Mouse (Mus musculus) E14TG2a.4 (cell line): ENCODE measurements around the gene Krt23.

Source experiments
- H3K27me3 ChIP-seq: 2 replicates; pipeline ENCODE4 v1.6.1; 2014; ENCODE audit warnings: low read length, control low read depth; ENCODE audit not compliant: insufficient read depth
- H3K36me3 ChIP-seq: 2 replicates; pipeline ENCODE4 v1.6.1; 2014; ENCODE audit warnings: low read length, control low read depth; ENCODE audit not compliant: insufficient read depth
- H3K4me1 ChIP-seq: replicated peaks from 2 replicates; pipeline ENCODE4 v1.6.1; 2014; ENCODE audit warnings: low read depth, low read length, control low read depth
- H3K4me3 ChIP-seq: replicated peaks from 2 replicates; pipeline ENCODE4 v1.5.1; 2014; ENCODE audit warnings: mild to moderate bottlenecking, low read length
- H3K9me3 ChIP-seq: 2 replicates; pipeline ENCODE4 v1.6.1; 2014; ENCODE audit warnings: low read length, control low read depth
- CTCF ChIP-seq: conservative IDR thresholded peaks from 2 replicates; pipeline ENCODE4 v1.5.1; 2014; ENCODE audit warnings: low read length
- NANOG ChIP-seq: IDR thresholded peaks from 2 replicates; pipeline ENCODE4 v1.6.1; 2014; ENCODE audit warnings: borderline replicate concordance, low read length, mixed read lengths
- POU5F1 ChIP-seq: IDR thresholded peaks from 2 replicates; pipeline ENCODE4 v1.6.1; 2014; ENCODE audit warnings: low read length, borderline replicate concordance

Gene Krt23

DNA sequence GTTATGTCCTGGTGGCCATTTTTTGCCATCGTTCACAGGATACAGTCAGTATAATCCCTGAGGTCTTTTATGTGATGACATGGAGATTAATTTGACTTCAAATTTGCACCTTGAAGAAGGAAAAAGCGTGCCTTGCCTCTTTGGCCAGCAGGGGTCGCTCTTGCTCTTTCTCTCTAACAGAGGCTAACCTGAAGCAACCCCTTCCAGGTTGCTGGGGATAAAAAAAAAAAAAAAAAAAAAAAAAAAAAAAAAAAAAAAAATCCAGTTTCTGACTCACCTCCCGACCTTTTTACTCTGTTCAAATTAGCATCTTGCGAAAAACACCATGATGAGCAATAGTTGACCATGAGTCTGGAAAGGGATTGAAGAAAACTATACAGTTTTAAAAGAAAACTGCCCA is 28.1 kb downstream of the Krt23 start:
- Histone ChIP-seq H3K36me3 (no peaks in the 10 kb centered on the region), H3K4me3 (no peak overlapping the region), H3K4me1 (peaks cover 4% of the 10 kb centered on the region), H3K9me3 (no peaks in the 10 kb centered on the region), H3K27me3 (no peaks in the 10 kb centered on the region)
- TF ChIP-seq CTCF: peak; percentile 79
- TF ChIP-seq POU5F1: no peak

DNA sequence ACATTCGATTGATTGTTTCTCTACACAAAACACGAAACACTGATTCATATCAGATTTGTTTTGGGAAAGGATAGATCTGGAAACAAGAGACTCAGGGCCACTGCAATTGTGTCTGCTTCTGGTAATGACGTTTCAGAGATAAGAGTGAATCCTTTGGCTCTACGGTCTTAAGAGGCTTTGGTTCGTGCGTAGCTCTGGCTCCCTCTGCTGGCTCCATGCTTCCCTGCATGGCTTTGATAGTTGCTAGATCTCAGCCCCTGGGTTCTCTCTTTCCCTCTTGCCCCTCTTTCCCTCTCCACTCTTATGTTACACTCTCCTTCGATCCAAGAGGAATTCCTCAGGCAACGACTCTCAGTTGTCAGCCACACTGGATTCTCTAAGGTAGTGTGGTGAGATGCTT is 29.8 kb downstream of the Krt23 start:
- peaks cover 11% of the 10 kb centered on the region for H3K4me1 ChIP-seq
- no peak overlapping the region for H3K4me3 ChIP-seq
- TF ChIP-seq POU5F1 (no peak), CTCF (peak; percentile 61)
- no peaks in the 10 kb centered on the region for H3K27me3 ChIP-seq
- no peaks in the 10 kb centered on the region for H3K36me3 ChIP-seq
- no peaks in the 10 kb centered on the region for H3K9me3 ChIP-seq

DNA sequence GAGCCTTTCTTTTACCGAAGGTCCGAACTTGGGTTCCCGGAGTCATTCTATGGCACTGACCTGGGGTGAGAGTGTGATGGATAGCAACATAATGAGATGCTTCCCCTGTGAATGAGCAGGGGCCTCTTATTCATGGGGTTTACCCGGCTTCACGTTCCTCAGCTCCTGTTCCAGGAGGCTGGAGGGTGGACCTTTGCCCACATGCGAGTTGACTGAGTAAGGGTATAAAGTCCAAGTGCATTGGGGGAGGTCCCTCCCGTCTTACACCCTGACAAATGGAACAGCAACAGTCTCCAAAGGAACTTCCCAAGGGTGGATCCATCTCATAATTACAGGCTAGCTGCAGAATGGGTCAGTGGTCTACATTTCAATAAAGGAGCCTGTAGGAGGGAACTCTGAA is 31.2 kb downstream of the Krt23 start:
- Histone ChIP-seq H3K27me3 (no peaks in the 10 kb centered on the region), H3K4me3 (no peak overlapping the region)

DNA sequence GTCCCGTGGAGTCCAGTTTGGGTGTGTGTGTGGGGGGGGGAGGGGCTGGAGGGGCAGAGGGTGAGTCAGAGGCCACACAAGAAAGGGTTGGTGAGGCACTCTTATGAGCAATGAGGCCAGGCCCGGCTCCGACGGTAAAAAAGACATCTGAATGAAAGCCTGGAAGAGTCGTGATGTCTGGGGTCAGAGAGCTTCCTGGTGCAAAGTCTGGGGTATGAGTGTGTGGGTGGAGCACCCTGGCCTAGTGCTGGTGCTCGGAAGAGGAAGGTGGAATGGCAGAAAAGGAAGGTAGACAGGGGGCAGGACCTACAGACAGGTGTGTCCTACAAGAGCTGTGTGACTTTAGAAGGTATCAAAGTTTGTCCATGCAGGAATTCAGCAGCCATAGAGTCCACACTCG is 34.0 kb downstream of the Krt23 start:
- H3K9me3 ChIP-seq: no peaks in the 10 kb centered on the region
- TF ChIP-seq NANOG: no peak
- no peak for TF ChIP-seq POU5F1
- TF ChIP-seq CTCF: no peak
- no peaks in the 10 kb centered on the region for H3K27me3 ChIP-seq
- no peaks in the 10 kb centered on the region for H3K36me3 ChIP-seq
- peaks cover 22% of the 10 kb centered on the region for H3K4me1 ChIP-seq
- H3K4me3 ChIP-seq: no peak overlapping the region

More for the DNA sequence above, 31.2 kb downstream of the Krt23 start:
- TF ChIP-seq CTCF (no peak), POU5F1 (no peak), NANOG (no peak)
- Histone ChIP-seq H3K4me1 (peaks cover 11% of the 10 kb centered on the region), H3K9me3 (no peaks in the 10 kb centered on the region), H3K36me3 (no peaks in the 10 kb centered on the region)

DNA sequence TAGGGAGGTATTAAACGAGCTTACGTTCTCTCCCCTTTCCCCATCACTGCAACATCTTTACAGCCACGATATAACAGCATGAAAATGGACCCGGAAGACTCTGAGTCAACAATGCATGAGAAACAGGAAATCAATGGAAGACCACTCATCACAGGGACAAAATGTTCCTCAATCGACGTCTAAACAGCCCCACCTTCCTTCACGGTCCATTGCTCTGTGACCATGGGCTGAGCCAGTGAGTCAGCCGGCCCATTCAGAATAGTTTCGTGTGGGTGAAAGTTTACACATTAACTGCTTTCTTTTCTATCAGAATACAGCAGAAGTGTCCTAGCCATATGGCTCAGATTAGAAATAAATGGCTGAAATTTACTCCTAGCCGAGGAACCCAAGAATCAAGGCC is 38.2 kb downstream of the Krt23 start:
- no peak for TF ChIP-seq CTCF
- TF ChIP-seq NANOG: no peak
- no peak for TF ChIP-seq POU5F1
- Histone ChIP-seq H3K9me3 (no peaks in the 10 kb centered on the region), H3K36me3 (no peaks in the 10 kb centered on the region), H3K4me1 (peaks cover 18% of the 10 kb centered on the region), H3K27me3 (no peaks in the 10 kb centered on the region), H3K4me3 (no peak overlapping the region)

DNA sequence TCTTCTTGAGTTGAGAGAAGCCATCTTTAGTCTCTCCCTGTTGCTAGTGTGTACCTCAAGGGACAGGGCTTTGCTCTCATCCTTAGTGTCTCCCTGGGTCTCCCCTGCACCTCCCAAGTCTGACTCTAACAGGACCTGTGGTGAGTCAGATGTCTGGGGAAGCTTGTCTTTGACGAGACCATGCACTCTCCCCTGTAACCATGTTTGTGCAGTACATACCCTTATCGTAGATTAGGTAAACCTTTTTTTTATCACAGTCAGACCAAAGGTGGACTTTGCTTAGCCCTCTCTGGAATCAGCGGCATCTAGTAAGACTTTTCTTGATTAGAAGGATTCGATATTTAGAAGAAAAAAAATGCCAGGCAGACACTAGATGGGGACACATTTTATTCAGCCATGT is 38.9 kb downstream of the Krt23 start:
- no peaks in the 10 kb centered on the region for H3K27me3 ChIP-seq
- peaks cover 15% of the 10 kb centered on the region for H3K4me1 ChIP-seq
- H3K4me3 ChIP-seq: no peak overlapping the region
- H3K9me3 ChIP-seq: no peaks in the 10 kb centered on the region
- TF ChIP-seq POU5F1: no peak
- TF ChIP-seq CTCF: no peak
- no peak for TF ChIP-seq NANOG
- H3K36me3 ChIP-seq: no peaks in the 10 kb centered on the region

DNA sequence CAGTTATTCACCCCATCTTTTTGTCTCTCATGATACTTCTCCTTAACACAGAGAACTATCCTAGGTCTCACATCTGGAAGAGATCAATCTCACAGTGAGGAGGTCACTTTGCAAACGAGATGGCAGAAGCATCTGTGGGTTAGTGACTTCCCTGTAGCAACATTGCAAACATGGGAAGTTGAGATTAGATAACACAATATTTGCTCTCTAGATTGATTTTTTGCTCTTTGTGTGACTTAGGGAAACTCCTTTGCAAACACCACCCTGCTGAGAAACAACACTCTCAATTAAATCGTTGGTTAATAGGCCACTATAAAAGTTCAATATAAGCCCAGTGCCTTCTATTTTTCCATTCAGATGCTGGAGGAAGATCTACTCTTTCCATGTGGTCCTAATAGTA is 44.2 kb downstream of the Krt23 start:
- H3K27me3 ChIP-seq: peaks cover 2% of the 10 kb centered on the region; the same call in 1 of the 2 replicates
- H3K4me1 ChIP-seq: no peaks in the 10 kb centered on the region
- no peaks in the 10 kb centered on the region for H3K9me3 ChIP-seq
- no peak for TF ChIP-seq POU5F1
- no peak for TF ChIP-seq NANOG
- TF ChIP-seq CTCF: no peak
- H3K36me3 ChIP-seq: no peaks in the 10 kb centered on the region
- no peak overlapping the region for H3K4me3 ChIP-seq

DNA sequence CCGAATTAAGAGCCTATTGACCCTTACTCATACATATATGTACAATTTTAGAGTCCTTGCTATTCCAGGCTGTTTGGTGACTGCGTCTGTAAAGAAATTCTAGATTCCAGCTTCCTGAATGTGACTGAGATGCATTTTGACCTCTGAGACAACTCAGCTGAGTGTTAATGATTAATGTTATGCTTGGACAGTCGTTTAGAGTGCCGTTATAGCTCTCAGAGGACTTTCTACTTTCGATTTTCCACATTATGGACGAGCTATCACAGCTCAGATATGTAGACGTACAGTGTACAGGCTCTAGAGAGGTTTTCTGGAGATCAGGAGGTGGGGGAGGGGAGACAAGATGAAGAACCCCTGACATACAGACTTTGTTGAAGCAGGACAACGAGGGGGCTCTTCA is 51.7 kb downstream of the Krt23 start:
- Histone ChIP-seq H3K36me3 (no peaks in the 10 kb centered on the region), H3K27me3 (no peaks in the 10 kb centered on the region), H3K4me3 (no peak overlapping the region), H3K4me1 (peaks cover 18% of the 10 kb centered on the region), H3K9me3 (no peaks in the 10 kb centered on the region)
- no peak for TF ChIP-seq POU5F1
- no peak for TF ChIP-seq CTCF
- TF ChIP-seq NANOG: no peak

DNA sequence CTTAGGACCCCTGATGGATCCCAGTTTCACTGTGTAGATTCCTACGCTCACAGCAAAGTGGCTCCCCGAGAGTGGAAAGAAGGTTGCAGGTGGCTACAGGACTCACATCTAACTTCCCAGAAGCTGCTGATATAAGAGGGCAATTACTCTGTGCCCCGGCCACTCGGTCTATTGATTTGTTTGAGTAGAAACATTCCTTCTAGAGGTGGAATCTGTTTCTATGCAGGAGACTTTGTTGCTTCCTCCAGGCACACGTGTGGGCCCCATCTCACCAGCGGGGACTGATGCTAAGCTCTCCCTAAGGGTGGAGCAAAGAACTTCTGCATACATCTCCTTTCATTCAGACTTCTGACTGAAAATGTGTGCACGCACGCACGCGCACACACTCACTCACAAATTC is 53.5 kb downstream of the Krt23 start:
- no peak overlapping the region for H3K4me3 ChIP-seq
- no peaks in the 10 kb centered on the region for H3K9me3 ChIP-seq
- no peaks in the 10 kb centered on the region for H3K36me3 ChIP-seq
- H3K4me1 ChIP-seq: peaks cover 18% of the 10 kb centered on the region
- TF ChIP-seq CTCF: no peak
- TF ChIP-seq POU5F1: no peak
- no peak for TF ChIP-seq NANOG
- H3K27me3 ChIP-seq: no peaks in the 10 kb centered on the region
